Comparison of ENCODE assay signal across 28 mouse cellular contexts in genomic region chr17:61686325-61686724, GRCm38 (mm10).
DNase-seq lines count a peak whose midpoint lies in the region; TF ChIP-seq lines count a peak whose summit lies in the region.
"Had no signal": no experiment of that assay in that cellular context is flagged by ENCODE, and none has a peak within 500 bp of the region (broad histone marks: within the 10 kb centered on the region; RNA-seq: fewer than 3 reads in every experiment).

No protein-coding gene starts in this region.

- TF ChIP-seq CTCF in heart, adult 2 months (IDR thresholded peaks at IDR 0.05) = peak; percentile 26

- intact Hi-C loops in heart, adult 2 months (cut with DNase I) = no loop called here

- no peaks in the 10 kb centered on the region for H3K4me1 ChIP-seq in heart, adult 2 months (ENCODE audit: control insufficient read depth, insufficient read depth, low read length)
- no peaks in the 10 kb centered on the region for H3K4me1 ChIP-seq in midbrain, embryonic 10.5 days
- H3K4me1 ChIP-seq: embryonic facial prominence, embryonic 10.5 days; embryonic facial prominence, embryonic 15.5 days; forebrain, embryonic 12.5 days; heart, embryonic 13.5 days; hindbrain, embryonic 10.5 days; limb, embryonic 12.5 days; megakaryocyte, embryonic 14.5 days; midbrain, embryonic 13.5 days; neural tube, embryonic 13.5 days had no signal

- no peak overlapping the region for H3K9ac ChIP-seq in heart, adult 2 months (ENCODE audit: low read depth, low read length)
- H3K9ac ChIP-seq: embryonic facial prominence, embryonic 15.5 days; forebrain, embryonic 12.5 days; heart, embryonic 13.5 days; limb, embryonic 12.5 days; midbrain, embryonic 13.5 days; neural tube, embryonic 13.5 days had no signal

- H3K4me3 ChIP-seq in heart, adult 2 months = no peak overlapping the region
- no peak overlapping the region for H3K4me3 ChIP-seq in midbrain, embryonic 10.5 days
- H3K4me3 ChIP-seq: embryonic facial prominence, embryonic 10.5 days; embryonic facial prominence, embryonic 15.5 days; forebrain, embryonic 12.5 days; heart, embryonic 13.5 days; hindbrain, embryonic 10.5 days; layer of hippocampus, adult 2 months; left cerebral cortex, adult 2 months; limb, embryonic 12.5 days; megakaryocyte, embryonic 14.5 days; midbrain, embryonic 13.5 days; neural tube, embryonic 13.5 days had no signal

- H3K79me2 ChIP-seq in heart, adult 2 months (replicated peaks; ENCODE audit: control insufficient read depth, insufficient read depth, low read length) = no peaks in the 10 kb centered on the region

- H3K36me3 ChIP-seq in heart, adult 2 months (ENCODE audit: control insufficient read depth, insufficient read depth, low read length) = no peaks in the 10 kb centered on the region
- H3K36me3 ChIP-seq in midbrain, embryonic 10.5 days = no peaks in the 10 kb centered on the region
- H3K36me3 ChIP-seq: embryonic facial prominence, embryonic 10.5 days; embryonic facial prominence, embryonic 15.5 days; forebrain, embryonic 12.5 days; heart, embryonic 13.5 days; hindbrain, embryonic 10.5 days; limb, embryonic 12.5 days; midbrain, embryonic 13.5 days; neural tube, embryonic 13.5 days had no signal

- WGBS in heart, adult 2 months = 66% methylated on average over 4 of the region's 4 CpGs
- 74% methylated on average over 4 of the region's 4 CpGs for WGBS in midbrain, embryonic 10.5 days

- TF ChIP-seq EP300 in heart, adult 2 months (IDR thresholded peaks at IDR 0.05; ENCODE audit: insufficient read depth, low read depth, low read length) = no peak

- no peak overlapping the region for H3K27ac ChIP-seq in heart, adult 2 months
- H3K27ac ChIP-seq in midbrain, embryonic 10.5 days (replicated peaks) = no peak overlapping the region
- H3K27ac ChIP-seq: embryonic facial prominence, embryonic 10.5 days; embryonic facial prominence, embryonic 15.5 days; forebrain, embryonic 12.5 days; heart, embryonic 13.5 days; hindbrain, embryonic 10.5 days; layer of hippocampus, adult 2 months; left cerebral cortex, adult 2 months; limb, embryonic 12.5 days; midbrain, embryonic 13.5 days; neural tube, embryonic 13.5 days had no signal

- no peak for TF ChIP-seq POLR2A in heart, adult 2 months (IDR thresholded peaks at IDR 0.05; ENCODE audit: insufficient read depth, low read depth, low read length)

- H3K27me3 ChIP-seq in heart, adult 2 months (ENCODE audit: control insufficient read depth, insufficient read depth, low read length) = no peaks in the 10 kb centered on the region
- H3K27me3 ChIP-seq in midbrain, embryonic 10.5 days (ENCODE audit: low read depth, poor library complexity, severe bottlenecking) = no peaks in the 10 kb centered on the region
- H3K27me3 ChIP-seq: embryonic facial prominence, embryonic 15.5 days; forebrain, embryonic 12.5 days; heart, embryonic 13.5 days; limb, embryonic 12.5 days; megakaryocyte, embryonic 14.5 days; midbrain, embryonic 13.5 days; neural tube, embryonic 13.5 days had no signal

- no peak for DNase-seq in heart, adult 2 months
- DNase-seq in heart, adult 11 months = no peak
- DNase-seq in 3134 (ENCODE audit: extremely low read depth, insufficient read length, low spot score) = peak; percentile 3
- DNase-seq in NIH3T3 (ENCODE audit: low read depth) = peak; percentile 8
- peak; percentile 3 for DNase-seq in embryo, embryonic 9.5 days (ENCODE audit: extremely low spot score)
- no peak for DNase-seq in thymus, postnatal 10 days (ENCODE audit: low spot score in 2 of 2)
- DNase-seq in midbrain, embryonic 10.5 days (ENCODE audit: low spot score) = no peak
- DNase-seq: adrenal gland, postnatal 10 days; cerebellum, adult 8-10 months; cerebellum, postnatal 36 days; gastrocnemius, postnatal 14 days; heart, adult 18-20 months; heart, postnatal 14 days; kidney, adult 9 months; kidney, postnatal 25 days; lung, postnatal 4 days; thymus, postnatal 14 days had no signal

- H3K9me3 ChIP-seq in midbrain, embryonic 10.5 days (replicated peaks) = no peaks in the 10 kb centered on the region
- H3K9me3 ChIP-seq: embryonic facial prominence, embryonic 10.5 days; embryonic facial prominence, embryonic 15.5 days; forebrain, embryonic 12.5 days; heart, embryonic 13.5 days; hindbrain, embryonic 10.5 days; limb, embryonic 12.5 days; megakaryocyte, embryonic 14.5 days; midbrain, embryonic 13.5 days; neural tube, embryonic 13.5 days had no signal

Comparison
In these comparisons a context has a peak if more than half of its experiments do, and no peak if none do; other contexts are left out.
1. DNase-seq: peak in 3134 (single experiment), NIH3T3 (single experiment) and embryo, embryonic 9.5 days (single experiment); none in heart, adult 2 months (0 of 2), heart, adult 11 months (single experiment), thymus, postnatal 10 days (0 of 2) and midbrain, embryonic 10.5 days (single experiment).